Mouse (Mus musculus): ENCODE measurements around the gene Jph3. TPM values are rescaled to one million over a fixed set of nuclear protein-coding genes. Genes with fewer than 3 reads are reported as not detected.

Jph3 gene
- total and polyA plus RNA-seq, 2 experiments, result not detected

GRCm38 (mm10) chr8:121736236-121736635 is 6.8 kb downstream of the Jph3 start:
- H3K4me3 ChIP-seq (ENCODE audit: insufficient read depth, low read depth, low read length), result no peak overlapping the region
- peak; percentile 4 for DNase-seq (ENCODE audit: extremely low read depth, low read depth, low spot score)
- no peaks in the 10 kb centered on the region for H3K4me1 ChIP-seq (ENCODE audit: control insufficient read depth, insufficient read depth, low read length)
- no peak overlapping the region for H3K9ac ChIP-seq (ENCODE audit: low read depth, low read length)
- H3K79me2 ChIP-seq (ENCODE audit: control insufficient read depth, insufficient read depth, low read length), result no peaks in the 10 kb centered on the region
- 16% methylated on average over 7 of the region's 7 CpGs for WGBS
- H3K27ac ChIP-seq (replicated peaks; ENCODE audit: insufficient read depth, low read depth, low read length), result no peak overlapping the region
- no peaks in the 10 kb centered on the region for H3K36me3 ChIP-seq (ENCODE audit: control insufficient read depth, insufficient read depth, low read length)
- TF ChIP-seq POLR2A (IDR thresholded peaks at IDR 0.05; ENCODE audit: extremely low read depth, insufficient read depth, low read length), result no peak
- TF ChIP-seq CTCF (IDR thresholded peaks at IDR 0.05; ENCODE audit: low read depth, low read length), result no peak
- no peaks in the 10 kb centered on the region; the same call in 1 of the 2 replicates for H3K27me3 ChIP-seq (ENCODE audit: control insufficient read depth, insufficient read depth, low read length)

GRCm38 (mm10) chr8:121740721-121741120 is 11.3 kb downstream of the Jph3 start:
- no peaks in the 10 kb centered on the region for H3K27me3 ChIP-seq (ENCODE audit: control insufficient read depth, insufficient read depth, low read length)
- no peak overlapping the region for H3K9ac ChIP-seq (ENCODE audit: low read depth, low read length)
- no peaks in the 10 kb centered on the region for H3K4me1 ChIP-seq (ENCODE audit: control insufficient read depth, insufficient read depth, low read length)
- no peak for DNase-seq (ENCODE audit: extremely low read depth, low read depth, low spot score)
- H3K27ac ChIP-seq (replicated peaks; ENCODE audit: insufficient read depth, low read depth, low read length), result no peak overlapping the region
- no peak for TF ChIP-seq POLR2A (IDR thresholded peaks at IDR 0.05; ENCODE audit: extremely low read depth, insufficient read depth, low read length)
- TF ChIP-seq CTCF (IDR thresholded peaks at IDR 0.05; ENCODE audit: low read depth, low read length), result no peak
- H3K4me3 ChIP-seq (ENCODE audit: insufficient read depth, low read depth, low read length), result no peak overlapping the region
- H3K36me3 ChIP-seq (ENCODE audit: control insufficient read depth, insufficient read depth, low read length), result no peaks in the 10 kb centered on the region
- WGBS, result 81% methylated on average over 10 of the region's 10 CpGs
- H3K79me2 ChIP-seq (ENCODE audit: control insufficient read depth, insufficient read depth, low read length), result no peaks in the 10 kb centered on the region

- no peak overlapping the region for H3K4me3 ChIP-seq (ENCODE audit: insufficient read depth, low read depth, low read length)
- 78% methylated on average over 9 of the region's 9 CpGs for WGBS
- DNase-seq (ENCODE audit: extremely low read depth, low read depth, low spot score), result no peak
- no peak overlapping the region for H3K9ac ChIP-seq (ENCODE audit: low read depth, low read length)
- H3K36me3 ChIP-seq (ENCODE audit: control insufficient read depth, insufficient read depth, low read length), result no peaks in the 10 kb centered on the region
- H3K27ac ChIP-seq (replicated peaks; ENCODE audit: insufficient read depth, low read depth, low read length), result no peak overlapping the region
- H3K79me2 ChIP-seq (ENCODE audit: control insufficient read depth, insufficient read depth, low read length), result no peaks in the 10 kb centered on the region
- H3K4me1 ChIP-seq (ENCODE audit: control insufficient read depth, insufficient read depth, low read length), result no peaks in the 10 kb centered on the region
- H3K27me3 ChIP-seq (ENCODE audit: control insufficient read depth, insufficient read depth, low read length), result peaks cover 9% of the 10 kb centered on the region
- TF ChIP-seq POLR2A (IDR thresholded peaks at IDR 0.05; ENCODE audit: extremely low read depth, insufficient read depth, low read length) (no peak), CTCF (IDR thresholded peaks at IDR 0.05; ENCODE audit: low read depth, low read length) (no peak)
These were observed 20.1 kb downstream of the Jph3 start for GRCm38 (mm10) chr8:121749501-121749900.

- Histone ChIP-seq H3K27ac (replicated peaks; ENCODE audit: insufficient read depth, low read depth, low read length) (no peak overlapping the region), H3K36me3 (ENCODE audit: control insufficient read depth, insufficient read depth, low read length) (no peaks in the 10 kb centered on the region), H3K4me1 (ENCODE audit: control insufficient read depth, insufficient read depth, low read length) (no peaks in the 10 kb centered on the region), H3K4me3 (ENCODE audit: insufficient read depth, low read depth, low read length) (no peak overlapping the region), H3K79me2 (ENCODE audit: control insufficient read depth, insufficient read depth, low read length) (no peaks in the 10 kb centered on the region), H3K27me3 (ENCODE audit: control insufficient read depth, insufficient read depth, low read length) (peaks cover 9% of the 10 kb centered on the region), H3K9ac (ENCODE audit: low read depth, low read length) (no peak overlapping the region)
- TF ChIP-seq CTCF (IDR thresholded peaks at IDR 0.05; ENCODE audit: low read depth, low read length), result no peak
- TF ChIP-seq POLR2A (IDR thresholded peaks at IDR 0.05; ENCODE audit: extremely low read depth, insufficient read depth, low read length), result no peak
- DNase-seq (ENCODE audit: extremely low read depth, low read depth, low spot score), result no peak
- WGBS, result 32% methylated on average over 3 of the region's 3 CpGs
These were observed 21.1 kb downstream of the Jph3 start for GRCm38 (mm10) chr8:121750512-121750911.

GRCm38 (mm10) chr8:121751407-121751806 is 22.0 kb downstream of the Jph3 start:
- no peaks in the 10 kb centered on the region for H3K4me1 ChIP-seq (ENCODE audit: control insufficient read depth, insufficient read depth, low read length)
- no peak overlapping the region for H3K27ac ChIP-seq (replicated peaks; ENCODE audit: insufficient read depth, low read depth, low read length)
- no peaks in the 10 kb centered on the region for H3K79me2 ChIP-seq (ENCODE audit: control insufficient read depth, insufficient read depth, low read length)
- H3K9ac ChIP-seq (ENCODE audit: low read depth, low read length), result no peak overlapping the region
- TF ChIP-seq POLR2A (IDR thresholded peaks at IDR 0.05; ENCODE audit: extremely low read depth, insufficient read depth, low read length) (no peak), CTCF (IDR thresholded peaks at IDR 0.05; ENCODE audit: low read depth, low read length) (peak; percentile 84)
- no peaks in the 10 kb centered on the region for H3K36me3 ChIP-seq (ENCODE audit: control insufficient read depth, insufficient read depth, low read length)
- WGBS, result 13% methylated on average over 3 of the region's 3 CpGs
- peaks cover 9% of the 10 kb centered on the region for H3K27me3 ChIP-seq (ENCODE audit: control insufficient read depth, insufficient read depth, low read length)
- H3K4me3 ChIP-seq (ENCODE audit: insufficient read depth, low read depth, low read length), result no peak overlapping the region
- peak; percentile 24 for DNase-seq (ENCODE audit: extremely low read depth, low read depth, low spot score)

- Histone ChIP-seq H3K27me3 (ENCODE audit: control insufficient read depth, insufficient read depth, low read length) (0 out of 2 replicates have a peak, but pooled peaks cover 2% of the 10 kb centered on the region), H3K27ac (replicated peaks; ENCODE audit: insufficient read depth, low read depth, low read length) (no peak overlapping the region), H3K4me1 (ENCODE audit: control insufficient read depth, insufficient read depth, low read length) (no peaks in the 10 kb centered on the region), H3K4me3 (ENCODE audit: insufficient read depth, low read depth, low read length) (no peak overlapping the region), H3K36me3 (ENCODE audit: control insufficient read depth, insufficient read depth, low read length) (no peaks in the 10 kb centered on the region), H3K79me2 (ENCODE audit: control insufficient read depth, insufficient read depth, low read length) (no peaks in the 10 kb centered on the region), H3K9ac (ENCODE audit: low read depth, low read length) (no peak overlapping the region)
- DNase-seq (ENCODE audit: extremely low read depth, low read depth, low spot score), result no peak
- WGBS, result 67% methylated on average over 12 of the region's 12 CpGs
- TF ChIP-seq CTCF (IDR thresholded peaks at IDR 0.05; ENCODE audit: low read depth, low read length) (no peak), POLR2A (IDR thresholded peaks at IDR 0.05; ENCODE audit: extremely low read depth, insufficient read depth, low read length) (no peak)
These were observed 29.0 kb downstream of the Jph3 start for GRCm38 (mm10) chr8:121758470-121758869.

Measured in liver, adult 2 months (tissue).